Mouse (Mus musculus) left cerebral cortex, adult 2 months (tissue): Measurements from ENCODE around the gene Ttc21a. TPM values are rescaled to one million over a fixed set of nuclear protein-coding genes. Genes with fewer than 3 reads are reported as not detected.

Experiments
- DNase-seq, 2 experiments: peaks; one replicate each; pipeline ENCODE4 v3.0.0; 2021 to 2022; ENCODE audit warnings: low spot score in 2 of 2, mixed read lengths in 1 of 2; ENCODE audit errors: extremely low spot score in 1 of 2
- H3K27ac ChIP-seq: fragments of 200-600 bp; 2 replicates; pipeline ENCODE4 v1.8.1; 2022
- H3K4me3 ChIP-seq: fragments of 200-600 bp; 2 replicates; pipeline ENCODE4 v1.8.1; 2022
- CTCF ChIP-seq: fragments of 200-600 bp; IDR thresholded peaks from 2 replicates; pipeline ENCODE4 v1.8.1; 2022; ENCODE audit warnings: antibody characterized with exemption, mild to moderate bottlenecking, moderate library complexity
- intact Hi-C: fragments of 180-260 bp; cut with DNase I; formaldehyde crosslinking; loops from one replicate; pipeline ENCODE4 v1.15.1; 2025
- total RNA-seq, 2 experiments: library from RNA; stranded (reverse); gene quantifications; 2 replicates each; pipeline ENCODE4 v1.2.3; 2021

The Ttc21a gene
- total RNA-seq, 2 experiments from 2014 or later, result 0.45 to 0.77 TPM

DNA sequence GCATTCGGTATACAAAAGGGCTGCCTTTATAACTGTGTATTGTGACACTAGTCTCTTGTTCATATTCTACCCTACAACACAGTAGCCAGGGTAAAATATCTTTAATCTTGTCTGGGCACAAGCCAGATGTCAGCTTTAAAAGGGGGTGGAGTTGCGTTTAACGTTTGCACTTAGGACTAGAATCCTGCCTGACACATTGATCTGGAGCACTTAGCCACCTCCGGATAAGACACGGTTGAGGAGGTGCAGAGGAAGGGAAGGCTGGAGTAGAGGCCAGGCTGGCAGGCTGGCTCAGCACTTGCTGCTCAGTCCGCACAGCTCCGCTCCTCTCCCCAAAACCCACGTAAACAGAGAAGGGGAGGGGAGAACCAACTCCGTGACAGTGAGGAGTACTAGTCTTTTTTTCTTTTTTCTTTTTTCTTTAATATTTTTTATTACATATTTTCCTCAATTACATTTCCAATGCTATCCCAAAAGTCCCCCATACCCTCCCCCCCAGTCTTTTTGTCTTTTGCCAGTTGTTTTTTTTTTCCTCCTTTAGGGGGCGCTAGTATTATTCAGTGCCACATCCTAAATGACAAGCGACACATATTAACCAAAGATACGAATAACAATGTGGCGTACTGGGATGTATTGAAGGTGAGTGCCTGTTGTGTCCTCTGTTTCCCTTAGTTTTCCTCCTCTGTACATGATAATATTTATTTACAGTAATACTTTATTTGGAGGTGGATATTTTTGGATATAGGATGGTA, 24.1 kb upstream of the Ttc21a start:
- intact Hi-C loops, result no loop called here
- DNase-seq, result no peak
- Histone ChIP-seq H3K27ac (no peak overlapping the region), H3K4me3 (no peak overlapping the region)
- peak; percentile 44 for TF ChIP-seq CTCF

DNA sequence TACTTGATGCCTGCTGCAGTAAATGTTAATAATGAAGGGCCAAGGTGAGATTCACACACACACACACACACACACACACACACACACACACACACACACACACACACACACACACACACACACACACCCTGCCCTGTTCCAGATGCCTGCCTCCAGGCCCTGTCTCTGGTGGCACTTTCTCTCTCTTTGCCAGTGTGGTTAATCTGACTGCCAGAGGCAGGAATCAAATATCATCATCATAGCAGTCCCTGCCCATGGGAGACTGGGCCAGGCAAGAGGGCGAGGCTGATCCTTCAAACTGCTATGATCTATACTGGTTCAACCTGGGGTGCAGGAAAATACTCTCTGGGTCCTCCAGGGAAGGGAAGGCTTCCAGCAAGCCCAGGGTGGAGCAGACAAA, 17.5 kb upstream of the Ttc21a start:
- no peak overlapping the region for H3K27ac ChIP-seq
- no peak for TF ChIP-seq CTCF
- no peak for DNase-seq
- intact Hi-C loops, result no loop called here
- no peak overlapping the region for H3K4me3 ChIP-seq

DNA sequence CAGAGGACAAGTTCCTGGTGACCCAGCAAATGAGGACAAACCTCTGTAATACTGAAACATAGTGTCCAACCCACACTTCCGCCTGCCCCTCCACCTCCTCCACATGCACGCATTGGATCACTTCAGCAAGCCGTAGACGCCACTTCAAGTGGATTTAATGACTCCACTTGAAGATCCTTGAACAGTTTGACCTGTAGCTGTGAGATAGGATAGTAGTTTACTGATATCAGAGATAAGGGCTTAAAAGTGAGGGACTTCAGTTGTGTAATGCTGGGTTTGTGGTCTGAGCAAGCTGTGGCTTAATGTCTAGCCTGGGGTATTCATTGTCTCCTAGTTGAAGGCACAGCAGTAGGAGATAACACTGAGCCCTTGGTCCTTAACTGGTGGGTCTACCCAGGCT, 13.9 kb upstream of the Ttc21a start:
- no peak for DNase-seq
- H3K27ac ChIP-seq, result no peak overlapping the region
- intact Hi-C loops, result no loop called here
- no peak for TF ChIP-seq CTCF
- no peak overlapping the region for H3K4me3 ChIP-seq

DNA sequence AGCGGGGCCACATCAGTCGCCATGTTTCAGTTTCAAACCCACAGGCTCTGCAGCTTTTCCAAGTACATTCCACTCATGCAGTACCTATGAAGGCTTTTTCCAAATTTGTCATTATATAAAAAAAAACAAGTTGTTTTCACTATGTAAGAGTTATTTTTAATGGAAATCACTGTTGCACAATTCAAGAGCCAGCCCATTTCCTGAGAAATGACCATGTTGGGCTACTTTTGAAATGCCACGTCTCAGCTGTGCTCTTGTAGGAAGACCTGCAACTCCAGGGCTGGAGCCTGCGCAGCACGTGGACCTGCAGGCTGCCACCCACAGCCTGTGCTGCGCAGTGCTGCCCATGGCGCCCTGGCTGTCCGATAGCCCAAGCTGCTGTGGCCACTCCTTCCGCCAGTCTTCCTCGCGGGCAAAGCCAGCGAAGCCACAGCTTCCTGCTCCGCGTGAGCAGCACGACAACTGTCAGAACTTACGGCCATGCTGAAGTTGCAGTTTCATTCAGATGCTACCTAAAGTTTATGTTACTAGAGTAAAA, 12.2 kb upstream of the Ttc21a start:
- no peak for TF ChIP-seq CTCF
- Histone ChIP-seq H3K4me3 (no peak overlapping the region), H3K27ac (no peak overlapping the region)
- intact Hi-C loops, result no loop called here
- no peak for DNase-seq

DNA sequence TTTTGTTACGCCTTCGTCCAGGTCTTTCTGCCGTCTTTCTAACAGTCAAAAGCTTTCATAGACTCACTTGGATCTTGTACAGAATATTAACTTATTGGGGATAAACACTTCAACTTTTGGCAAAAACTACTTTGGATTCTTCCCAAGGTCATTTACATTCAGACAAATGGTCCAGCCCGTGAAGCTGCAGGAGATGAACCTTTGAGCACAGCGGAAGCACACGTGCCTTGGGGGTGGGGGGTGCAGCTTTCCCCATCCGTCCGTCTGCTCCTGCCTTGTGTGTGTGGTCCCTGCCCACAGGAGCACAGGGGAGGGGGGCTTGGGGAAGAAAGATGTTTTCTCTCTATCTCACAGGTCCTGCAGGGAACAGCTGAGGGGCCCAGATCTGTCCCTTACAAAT, 11.7 kb upstream of the Ttc21a start:
- intact Hi-C loops, result no loop called here
- Histone ChIP-seq H3K27ac (no peak overlapping the region), H3K4me3 (no peak overlapping the region)
- TF ChIP-seq CTCF, result no peak
- no peak for DNase-seq

DNA sequence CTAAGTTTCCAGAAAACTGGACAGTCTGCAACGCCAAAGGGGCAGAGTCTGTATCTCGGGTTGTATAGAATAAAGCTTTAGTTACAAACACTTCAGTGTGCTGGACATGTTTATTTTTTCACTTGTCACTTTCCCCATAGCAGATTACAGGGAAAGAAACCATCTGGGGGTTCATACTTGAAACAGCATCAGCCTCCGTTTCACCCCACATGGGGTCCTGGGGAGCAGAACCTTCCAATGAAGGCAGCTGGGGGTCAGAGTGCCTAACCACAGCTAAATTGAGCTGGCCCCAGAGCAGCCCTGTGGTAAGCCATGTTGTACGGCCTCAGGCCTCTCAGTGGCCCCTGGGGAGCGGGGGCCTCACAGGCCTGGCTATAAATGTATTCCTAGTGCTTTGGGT, 10.9 kb upstream of the Ttc21a start:
- TF ChIP-seq CTCF, result no peak
- intact Hi-C loops, result no loop called here

DNA sequence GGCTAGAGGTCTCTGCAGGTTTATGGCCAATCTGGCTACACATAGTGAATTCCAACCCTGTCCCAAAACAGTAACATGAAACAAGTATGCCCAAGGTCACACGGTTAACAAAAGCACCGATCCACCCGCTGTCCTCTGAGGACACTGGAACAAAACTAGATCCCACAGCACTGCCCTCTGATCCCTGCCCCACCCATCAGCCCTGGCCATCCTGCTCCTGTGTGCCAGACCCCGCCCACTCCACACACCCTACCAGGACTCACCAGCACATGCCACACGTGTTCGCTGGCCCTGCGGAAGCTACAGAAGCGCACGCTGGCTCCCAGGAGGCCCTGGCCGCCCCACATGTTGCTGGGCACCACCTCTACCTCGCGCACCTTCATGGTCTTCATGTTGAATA, 5.0 kb upstream of the Ttc21a start:
- intact Hi-C loops, result no loop called here
- TF ChIP-seq CTCF, result no peak
- Histone ChIP-seq H3K4me3 (no peak overlapping the region), H3K27ac (no peak overlapping the region)
- DNase-seq, result no peak

More for the DNA sequence above, 10.9 kb upstream of the Ttc21a start:
- DNase-seq, result no peak
- no peak overlapping the region for H3K4me3 ChIP-seq
- H3K27ac ChIP-seq, result no peak overlapping the region

DNA sequence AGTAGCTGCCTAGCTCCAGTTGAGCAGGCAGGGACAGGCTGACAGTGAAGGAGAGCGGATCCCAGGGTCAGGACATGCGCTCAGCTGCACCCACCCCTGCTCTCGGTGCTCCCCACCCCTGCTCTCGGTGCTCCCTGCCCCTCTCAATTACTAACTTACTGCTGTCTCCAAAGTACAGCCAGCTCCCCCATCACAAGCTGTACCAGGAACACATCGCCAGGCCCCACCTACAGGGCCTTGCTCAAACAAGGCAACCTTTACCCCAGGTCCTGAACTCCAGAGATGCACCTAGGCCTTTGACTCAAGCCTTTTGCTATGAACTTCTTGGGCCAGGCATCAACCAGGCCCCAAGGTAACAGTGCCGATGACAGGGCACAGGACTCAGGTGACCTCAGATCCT, 3.7 kb upstream of the Ttc21a start:
- TF ChIP-seq CTCF, result no peak

DNA sequence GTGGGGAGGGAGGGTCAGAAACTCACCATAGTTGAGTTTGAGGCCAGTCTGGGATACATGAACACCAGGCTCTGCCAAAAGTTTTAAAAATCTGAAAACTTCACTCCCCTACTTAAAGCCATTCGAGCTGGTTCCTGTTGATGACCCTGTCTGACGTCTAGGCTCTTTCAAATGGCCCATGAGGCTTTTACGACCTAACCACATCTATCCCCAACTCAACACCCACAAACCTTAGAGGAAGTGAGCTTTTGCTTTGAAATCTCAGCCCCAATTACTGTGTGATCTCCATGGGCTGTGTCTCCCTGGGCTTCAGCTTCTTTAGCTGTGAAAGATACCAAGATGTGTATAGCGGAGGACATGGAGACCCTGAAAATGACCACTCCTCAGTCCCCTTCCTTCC, 1.1 kb downstream of the Ttc21a start:
- Histone ChIP-seq H3K27ac (no peak overlapping the region), H3K4me3 (no peak overlapping the region)
- intact Hi-C loops, result no loop called here
- TF ChIP-seq CTCF, result no peak
- DNase-seq, result no peak

More for the DNA sequence above, 3.7 kb upstream of the Ttc21a start:
- intact Hi-C loops, result no loop called here
- no peak overlapping the region for H3K27ac ChIP-seq
- DNase-seq, result no peak
- H3K4me3 ChIP-seq, result no peak overlapping the region

DNA sequence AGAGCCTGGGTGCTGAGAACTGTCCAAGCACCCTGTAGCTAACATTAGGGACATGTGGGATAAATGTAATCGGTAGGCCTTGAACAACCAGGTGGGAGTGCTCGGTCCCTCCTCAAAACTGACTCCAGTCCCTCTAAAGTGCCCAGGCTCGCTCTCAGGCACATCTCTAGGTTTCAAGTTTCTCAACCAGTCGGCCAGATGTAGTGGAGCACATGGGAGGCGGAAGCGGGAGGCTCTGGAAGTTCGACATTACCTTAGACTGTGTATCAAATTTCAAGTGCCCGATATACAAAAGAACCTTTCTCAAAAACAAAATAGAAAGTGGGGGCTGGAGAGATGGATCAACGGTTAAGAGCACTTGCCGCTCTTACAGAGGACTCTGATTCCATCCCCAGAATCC, 2.2 kb downstream of the Ttc21a start:
- TF ChIP-seq CTCF, result no peak
- H3K4me3 ChIP-seq, result no peak overlapping the region
- no peak for DNase-seq
- H3K27ac ChIP-seq, result no peak overlapping the region
- intact Hi-C loops, result no loop called here

DNA sequence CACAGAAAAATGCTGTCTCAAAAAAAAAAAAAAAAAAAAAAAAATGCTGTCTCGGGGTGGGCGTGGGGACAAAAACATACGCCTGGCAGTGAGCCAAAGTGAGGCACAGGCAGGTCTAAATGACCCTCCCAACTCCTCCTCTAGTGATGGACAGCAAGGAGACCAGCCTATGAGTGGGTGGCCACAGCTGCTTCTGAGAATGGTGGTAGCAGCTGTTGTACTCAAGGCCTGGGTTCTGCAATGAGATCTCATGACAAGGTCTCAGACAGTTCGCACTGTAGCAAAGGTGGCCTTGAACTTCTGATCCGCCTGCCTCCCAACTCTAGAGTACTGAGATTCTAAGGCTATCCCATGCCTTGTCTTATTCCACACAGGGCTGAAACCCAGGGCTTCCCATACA, 4.0 kb downstream of the Ttc21a start:
- no peak for DNase-seq
- Histone ChIP-seq H3K4me3 (no peak overlapping the region), H3K27ac (no peak overlapping the region)
- TF ChIP-seq CTCF, result no peak
- intact Hi-C loops, result no loop called here

DNA sequence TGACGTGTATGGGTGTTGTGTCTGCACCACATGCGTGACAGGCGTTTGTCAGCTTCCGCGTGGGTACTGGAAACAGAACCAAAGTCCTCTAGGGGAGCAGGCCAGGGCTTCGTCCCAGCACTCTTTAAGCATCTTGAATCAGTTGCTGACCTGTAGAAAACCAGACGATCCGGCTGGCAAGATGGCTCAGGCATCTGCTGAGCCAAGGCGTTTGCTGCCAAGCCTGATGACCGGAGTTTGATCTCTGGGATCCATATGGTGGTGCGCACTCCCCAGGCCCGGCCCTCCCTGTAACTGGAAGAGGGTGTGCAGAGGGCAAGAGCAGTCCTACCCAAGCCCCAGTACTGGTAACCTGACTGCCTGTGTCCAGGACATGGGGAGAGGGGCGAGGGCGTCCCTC, 4.5 kb downstream of the Ttc21a start:
- intact Hi-C loops, result no loop called here
- Histone ChIP-seq H3K27ac (no peak overlapping the region), H3K4me3 (no peak overlapping the region)
- TF ChIP-seq CTCF, result no peak
- DNase-seq, result no peak

DNA sequence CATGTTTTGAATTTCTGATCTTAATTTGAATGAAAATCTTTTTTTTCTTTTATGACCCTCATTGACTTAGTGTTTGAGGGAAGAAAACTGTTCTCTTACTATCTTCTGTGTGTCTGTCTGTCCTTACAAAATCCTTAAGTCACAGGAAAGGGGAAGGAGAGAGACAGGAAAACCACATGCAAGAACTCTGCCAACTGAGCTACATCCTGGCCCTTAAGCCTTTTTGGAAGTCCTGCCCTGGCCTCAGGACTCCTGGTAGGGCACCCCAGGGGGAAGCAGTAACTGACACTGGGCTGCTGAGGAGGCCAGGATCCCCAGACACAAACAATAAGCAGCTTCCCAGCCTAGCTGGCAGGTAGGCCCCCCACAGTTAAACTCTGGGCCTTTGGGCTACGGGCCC, 5.9 kb downstream of the Ttc21a start:
- no peak for TF ChIP-seq CTCF
- Histone ChIP-seq H3K27ac (no peak overlapping the region), H3K4me3 (no peak overlapping the region)
- no peak for DNase-seq
- intact Hi-C loops, result no loop called here
